Mouse (Mus musculus) bone marrow, adult 2 months (tissue): ENCODE data around the gene Tmed1.

ENCODE experiments used
- CTCF ChIP-seq: fragments of 200-500 bp; IDR thresholded peaks from 2 replicates; pipeline ENCODE4 v1.5.1; 2011; ENCODE audit warnings: low read length, control low read depth; ENCODE audit not compliant: control insufficient read depth, insufficient read depth
- POLR2A ChIP-seq: fragments of 200-500 bp; IDR thresholded peaks from 2 replicates; pipeline ENCODE4 v1.6.1; 2011; ENCODE audit warnings: low read depth, mild to moderate bottlenecking, control low read depth, low read length, borderline replicate concordance; ENCODE audit not compliant: control insufficient read depth

DNA sequence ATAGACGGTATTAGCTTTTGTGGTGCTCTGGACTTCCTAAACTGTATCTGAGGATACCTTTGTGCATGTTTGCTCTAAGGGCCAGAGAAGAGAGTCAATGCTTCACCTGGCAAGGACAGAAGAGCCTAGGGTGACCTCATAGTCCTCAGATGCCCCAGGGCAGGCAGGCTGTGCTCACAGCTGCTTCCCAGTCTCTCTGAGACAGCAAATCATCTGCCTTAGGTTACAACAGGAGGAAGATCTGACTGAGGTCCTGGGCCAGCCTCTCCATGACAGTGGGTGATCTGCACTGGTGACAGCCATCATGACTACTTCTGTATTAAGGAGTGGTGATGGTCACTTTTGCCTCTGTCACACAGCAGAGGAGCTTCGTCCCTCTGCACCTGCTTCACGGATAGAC is 49.1 kb upstream of the Tmed1 start:
- TF ChIP-seq CTCF (no peak), POLR2A (no peak)
